Mouse (Mus musculus) intestine, postnatal 0 days (tissue): ENCODE data around the gene Epha2. TPM values are rescaled to one million over a fixed set of nuclear protein-coding genes. Genes with fewer than 3 reads are reported as not detected.

Experiments
- ATAC-seq: fragments of 200-750 bp; cut with Nextera tagmentation; 2 replicates; pipeline ENCODE4 v1.8.0; 2017; ENCODE audit warnings: mild to moderate bottlenecking, moderate TSS enrichment, moderate library complexity
- H3K27ac ChIP-seq: fragments of 300-500 bp; sonication (generic); 2 replicates; pipeline ENCODE4 v1.5.1; 2014; ENCODE audit warnings: mild to moderate bottlenecking, low read depth, low read length, moderate library complexity
- H3K27me3 ChIP-seq: fragments of 300-500 bp; sonication (generic); replicated peaks from 2 replicates; pipeline ENCODE4 v1.6.1; 2014; ENCODE audit warnings: low read length, mixed read lengths; ENCODE audit not compliant: control insufficient read depth, insufficient read depth
- H3K36me3 ChIP-seq: fragments of 300-500 bp; sonication (generic); 2 replicates; pipeline ENCODE4 v1.6.1; 2014; ENCODE audit warnings: mild to moderate bottlenecking, moderate library complexity; ENCODE audit not compliant: control insufficient read depth, insufficient read depth
- H3K4me1 ChIP-seq: fragments of 300-500 bp; sonication (generic); replicated peaks from 2 replicates; pipeline ENCODE4 v1.6.1; 2014; ENCODE audit warnings: antibody characterized with exemption, low read length, mixed read lengths; ENCODE audit not compliant: control insufficient read depth, insufficient read depth
- H3K4me2 ChIP-seq: fragments of 300-500 bp; sonication (generic); replicated peaks from 2 replicates; pipeline ENCODE4 v1.6.1; 2014; ENCODE audit warnings: low read depth, mild to moderate bottlenecking, moderate library complexity
- H3K4me3 ChIP-seq: fragments of 300-500 bp; sonication (generic); 2 replicates; pipeline ENCODE4 v1.5.1; 2014; ENCODE audit warnings: low read depth, low read length
- H3K9ac ChIP-seq: fragments of 300-500 bp; sonication (generic); 2 replicates; pipeline ENCODE4 v1.6.1; 2014; ENCODE audit warnings: mild to moderate bottlenecking, low read depth, low read length
- H3K9me3 ChIP-seq: fragments of 300-500 bp; sonication (generic); 2 replicates; pipeline ENCODE4 v1.6.1; 2016; ENCODE audit warnings: mixed run types; ENCODE audit not compliant: control insufficient read depth
- CTCF ChIP-seq: sonication (generic); IDR thresholded peaks from 2 replicates; pipeline ENCODE4 v1.5.1; 2016; ENCODE audit warnings: low read depth, mild to moderate bottlenecking, control low read depth, antibody characterized with exemption, moderate library complexity
- WGBS: fragments of 180-500 bp; shearing (Covaris S2); extraction: QIAGEN DNeasy Blood & Tissue Kit; methylation state at CpG from one replicate; pipeline ENCODE4 v1.1.7; 2014; 5-methylcytosine and 5-hydroxymethylcytosine counted together
- polyA plus RNA-seq: library from polyadenylated mRNA; unstranded; fragments of >200 nt; fragmentation: Nextera tagmentation; extraction: Ambion mirVana; gene quantifications from 2 replicates; pipeline ENCODE4 v1.2.1, GENCODE M21; 2015

Epha2 gene
- polyA plus RNA-seq, 1 experiment from 2014 or later: 5.6 TPM

DNA sequence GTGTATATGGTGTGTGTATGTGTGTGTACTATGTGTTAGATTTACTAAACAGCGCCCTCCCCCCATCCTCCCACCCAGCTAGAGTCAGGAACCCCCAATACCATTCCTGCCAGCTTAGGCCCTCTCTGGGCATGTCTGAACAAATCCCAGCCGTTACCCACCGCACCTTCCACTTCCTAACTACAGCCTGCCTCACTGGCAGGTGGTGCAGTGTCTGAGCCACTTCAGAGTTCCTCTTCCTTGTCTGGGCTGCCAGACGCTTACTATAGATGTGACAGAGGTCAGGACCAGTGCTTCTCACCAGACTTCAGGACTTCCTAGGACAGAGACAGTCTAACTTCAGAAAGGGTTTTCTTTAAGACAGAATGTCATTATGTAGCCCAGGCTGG lies 3.2 kb downstream of the Epha2 start:
- 0 out of 2 replicates have a peak, but pooled peaks cover 3% of the 10 kb centered on the region for H3K36me3 ChIP-seq
- H3K9me3 ChIP-seq: no peaks in the 10 kb centered on the region
- H3K4me3 ChIP-seq: peak overlapping the region; percentile 86; the same call in 1 of the 2 replicates
- no peak for TF ChIP-seq CTCF
- no peak for ATAC-seq
- peak overlapping the region; percentile 92; the same call in 1 of the 2 replicates for H3K27ac ChIP-seq
- 43% methylated on average over 4 of the region's 4 CpGs for WGBS
- H3K9ac ChIP-seq: peak overlapping the region; percentile 94; the same call in 1 of the 2 replicates
- peaks cover under 1% of the 10 kb centered on the region; the same call in 1 of the 2 replicates for H3K4me1 ChIP-seq
- no peaks in the 10 kb centered on the region; the same call in 1 of the 2 replicates for H3K27me3 ChIP-seq
- H3K4me2 ChIP-seq: peak overlapping the region; percentile 87

DNA sequence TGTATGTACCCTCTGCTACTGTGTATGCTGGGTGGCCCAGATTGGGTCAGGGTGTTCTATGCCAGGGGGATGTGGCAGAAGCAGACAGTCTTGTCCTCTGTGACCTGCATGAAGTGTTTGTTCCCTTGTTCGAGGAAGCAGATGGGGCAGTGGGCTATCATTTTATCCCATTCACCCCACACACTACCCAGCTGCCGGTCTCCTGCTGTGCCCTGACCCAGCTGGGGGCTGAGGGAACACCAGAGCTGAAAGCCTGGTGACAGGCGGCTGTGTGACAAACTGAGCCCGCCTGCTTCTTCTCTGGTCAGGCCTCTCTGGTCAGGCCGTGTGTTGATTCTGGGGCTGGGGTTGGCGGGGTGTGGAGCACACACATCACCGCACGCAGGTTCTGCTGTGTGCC lies 5.0 kb downstream of the Epha2 start:
- H3K9ac ChIP-seq: no peak overlapping the region

DNA sequence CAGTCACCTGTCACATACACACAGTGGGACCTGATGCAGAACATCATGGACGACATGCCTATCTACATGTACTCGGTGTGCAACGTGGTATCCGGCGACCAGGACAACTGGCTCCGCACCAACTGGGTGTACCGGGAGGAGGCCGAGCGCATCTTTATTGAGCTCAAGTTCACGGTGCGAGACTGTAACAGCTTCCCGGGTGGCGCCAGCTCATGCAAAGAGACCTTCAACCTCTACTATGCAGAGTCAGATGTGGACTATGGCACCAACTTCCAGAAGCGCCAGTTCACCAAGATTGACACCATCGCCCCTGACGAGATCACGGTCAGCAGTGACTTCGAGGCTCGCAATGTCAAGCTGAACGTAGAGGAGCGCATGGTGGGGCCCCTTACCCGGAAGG lies 7.3 kb downstream of the Epha2 start:
- Histone ChIP-seq H3K9me3 (no peaks in the 10 kb centered on the region), H3K36me3 (peaks cover 13% of the 10 kb centered on the region; the same call in 1 of the 2 replicates), H3K4me1 (peaks cover 28% of the 10 kb centered on the region), H3K27ac (peak overlapping the region; percentile 91), H3K4me3 (no peak overlapping the region), H3K4me2 (peak overlapping the region; percentile 40; the same call in 1 of the 2 replicates), H3K9ac (no peak overlapping the region), H3K27me3 (no peaks in the 10 kb centered on the region)
- ATAC-seq: peak; percentile 57
- 49% methylated on average over 22 of the region's 22 CpGs for WGBS
- TF ChIP-seq CTCF: no peak

More for the DNA sequence above, 5.0 kb downstream of the Epha2 start:
- Histone ChIP-seq H3K27ac (0 out of 2 replicates have a peak overlapping the region, but pooled peaks have one; percentile 7), H3K9me3 (no peaks in the 10 kb centered on the region), H3K4me2 (no peak overlapping the region), H3K36me3 (peaks cover 6% of the 10 kb centered on the region; the same call in 1 of the 2 replicates), H3K27me3 (no peaks in the 10 kb centered on the region; the same call in 1 of the 2 replicates), H3K4me3 (no peak overlapping the region), H3K4me1 (peaks cover 18% of the 10 kb centered on the region)
- 60% methylated on average over 8 of the region's 8 CpGs for WGBS
- no peak for ATAC-seq
- TF ChIP-seq CTCF: no peak

- WGBS: 80% methylated on average over 34 of the region's 34 CpGs
- peak overlapping the region; percentile 91 for H3K27ac ChIP-seq
- H3K9ac ChIP-seq: peak overlapping the region; percentile 42
- no peaks in the 10 kb centered on the region for H3K9me3 ChIP-seq
- peaks cover 31% of the 10 kb centered on the region for H3K4me1 ChIP-seq
- H3K4me3 ChIP-seq: peak overlapping the region; percentile 5; the same call in 1 of the 2 replicates
- peaks cover 13% of the 10 kb centered on the region; the same call in 1 of the 2 replicates for H3K36me3 ChIP-seq
- ATAC-seq: no peak
- TF ChIP-seq CTCF: no peak
- peak overlapping the region; percentile 47 for H3K4me2 ChIP-seq
- no peaks in the 10 kb centered on the region for H3K27me3 ChIP-seq
Observed at GRCm38 (mm10) chr4:141308857-141309772, 8.1 kb downstream of the Epha2 start.

DNA sequence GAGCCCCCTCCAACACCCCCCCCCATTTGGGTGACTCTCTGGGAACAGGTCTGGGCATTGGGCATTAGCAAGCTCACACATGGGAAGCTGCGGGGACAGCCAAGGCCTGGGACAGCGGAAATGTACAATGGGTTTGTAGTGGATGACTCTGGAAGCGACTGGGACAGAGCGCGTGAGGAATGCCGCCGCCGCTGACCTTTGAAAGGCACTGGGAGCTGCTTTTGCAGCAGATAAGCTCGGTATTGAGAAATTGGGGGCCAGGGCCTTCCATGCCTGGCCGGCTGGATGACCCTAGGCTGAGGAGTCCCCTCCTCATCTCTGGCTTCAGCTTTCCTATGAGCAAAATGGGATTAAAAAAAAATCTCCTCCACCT lies 8.7 kb downstream of the Epha2 start:
- Histone ChIP-seq H3K4me2 (peak overlapping the region; percentile 47), H3K36me3 (peaks cover 13% of the 10 kb centered on the region; the same call in 1 of the 2 replicates), H3K27me3 (no peaks in the 10 kb centered on the region), H3K9ac (peak overlapping the region; percentile 42), H3K4me1 (peaks cover 31% of the 10 kb centered on the region), H3K4me3 (peak overlapping the region; percentile 5; the same call in 1 of the 2 replicates), H3K27ac (peak overlapping the region; percentile 91), H3K9me3 (no peaks in the 10 kb centered on the region)
- no peak for TF ChIP-seq CTCF
- WGBS: 27% methylated on average over 10 of the region's 10 CpGs
- ATAC-seq: no peak

DNA sequence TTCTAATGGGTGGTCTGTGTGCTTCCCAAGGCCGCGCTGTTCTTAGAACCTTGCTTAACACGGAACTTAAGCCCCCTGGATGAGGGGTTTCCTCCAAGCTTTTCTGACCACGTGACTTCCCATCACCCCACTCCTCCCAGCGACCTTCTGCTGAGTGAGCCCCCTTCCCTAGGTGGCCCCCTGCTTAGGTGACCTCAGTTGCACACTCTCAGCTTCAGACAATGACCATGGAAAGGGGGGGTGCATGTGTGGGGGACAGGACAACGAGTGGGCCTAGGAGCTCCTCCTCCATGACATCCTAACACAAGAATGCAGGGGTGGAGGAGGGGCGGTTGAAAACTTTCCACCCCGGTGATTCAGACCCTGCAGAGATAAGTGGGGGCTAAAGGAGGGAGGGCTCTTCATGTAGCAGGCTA lies 9.2 kb downstream of the Epha2 start:
- peaks cover 31% of the 10 kb centered on the region for H3K4me1 ChIP-seq
- TF ChIP-seq CTCF: no peak
- no peaks in the 10 kb centered on the region for H3K27me3 ChIP-seq
- ATAC-seq: no peak
- H3K9me3 ChIP-seq: no peaks in the 10 kb centered on the region
- peaks cover 13% of the 10 kb centered on the region; the same call in 1 of the 2 replicates for H3K36me3 ChIP-seq
- 18% methylated on average over 8 of the region's 8 CpGs for WGBS
- H3K27ac ChIP-seq: peak overlapping the region; percentile 91
- peak overlapping the region; percentile 47 for H3K4me2 ChIP-seq
- 0 out of 2 replicates have a peak overlapping the region, but pooled peaks have one; percentile 5 for H3K4me3 ChIP-seq
- H3K9ac ChIP-seq: peak overlapping the region; percentile 42
